ENCODE assay signal across 9 mouse cellular contexts in genomic region chr7:134263146-134263906, GRCm38 (mm10). TPM values are rescaled to one million over a fixed set of nuclear protein-coding genes. Genes with fewer than 3 reads are reported as not detected.
A peak's percentile ranks its signal among the peaks of the same experiment; 100 is the strongest.
DNase-seq lines count a peak whose midpoint lies in the region; ATAC-seq lines count a peak whose summit lies in the region.
"Had no signal": no experiment of that assay in that cellular context is flagged by ENCODE, and none has a peak within 500 bp of the region (broad histone marks: within the 10 kb centered on the region; RNA-seq: fewer than 3 reads in every experiment).

No protein-coding gene starts in this region.

- H3K27me3 ChIP-seq in heart, embryonic 14.5 days (ENCODE audit: control insufficient read depth, insufficient read depth, low read length): no peaks in the 10 kb centered on the region
- H3K27me3 ChIP-seq in lung, embryonic 15.5 days: no peaks in the 10 kb centered on the region
- H3K27me3 ChIP-seq: liver, embryonic 15.5 days had no signal

- H3K9me3 ChIP-seq in heart, embryonic 14.5 days (ENCODE audit: control insufficient read depth, low read length): no peaks in the 10 kb centered on the region
- no peaks in the 10 kb centered on the region for H3K9me3 ChIP-seq in lung, embryonic 15.5 days
- H3K9me3 ChIP-seq: liver, embryonic 15.5 days had no signal

- H3K4me1 ChIP-seq in heart, embryonic 14.5 days (ENCODE audit: control insufficient read depth in 2 of 2, insufficient read depth in 2 of 2, low read length in 2 of 2): peaks cover 3% of the 10 kb centered on the region in 2 experiments; a peak in 1 of 4 replicates
- H3K4me1 ChIP-seq in lung, embryonic 15.5 days: peaks cover 42% of the 10 kb centered on the region
- H3K4me1 ChIP-seq: liver, embryonic 15.5 days had no signal

- DNase-seq in CD4-positive helper T cell, adult 2 months (ENCODE audit: low read depth, low spot score): peak; percentile 3
- DNase-seq in adrenal gland, adult (ENCODE audit: inconsistent age in 2 of 2, low spot score in 1 of 2): peak; percentile 67 to 93
- DNase-seq in embryo, embryonic 11 days: peak; percentile 72
- peak; percentile 20 to 68 for DNase-seq in layer of hippocampus, adult 8-10 months (ENCODE audit: low spot score in 2 of 2)
- DNase-seq in right cerebral cortex, postnatal 25 days: peak; percentile 23

- H3K9ac ChIP-seq in heart, embryonic 14.5 days (ENCODE audit: low read length): no peak overlapping the region
- no peak overlapping the region for H3K9ac ChIP-seq in lung, embryonic 15.5 days
- H3K9ac ChIP-seq: liver, embryonic 15.5 days had no signal

- WGBS in heart, embryonic 14.5 days: 41% methylated on average over 4 of the region's 4 CpGs
- 34% methylated on average over 4 of the region's 4 CpGs for WGBS in lung, embryonic 15.5 days

- H3K36me3 ChIP-seq in heart, embryonic 14.5 days (ENCODE audit: control insufficient read depth, insufficient read depth, low read length): no peaks in the 10 kb centered on the region
- no peaks in the 10 kb centered on the region for H3K36me3 ChIP-seq in lung, embryonic 15.5 days
- H3K36me3 ChIP-seq: liver, embryonic 15.5 days had no signal

- H3K27ac ChIP-seq in heart, embryonic 14.5 days (replicated peaks in 1 of 2; ENCODE audit: control insufficient read depth in 1 of 2, insufficient read depth in 1 of 2, low read depth in 2 of 2, low read length in 2 of 2): no peak overlapping the region
- peak overlapping the region; percentile 86 for H3K27ac ChIP-seq in lung, embryonic 15.5 days
- H3K27ac ChIP-seq: liver, embryonic 15.5 days had no signal

- 0 out of 2 replicates have a peak, but pooled peaks have one; percentile 39 for ATAC-seq in heart, embryonic 14.5 days (ENCODE audit: insufficient number of reproducible peaks, insufficient read depth, low FRiP score, low read depth)
- ATAC-seq in lung, embryonic 15.5 days (ENCODE audit: borderline replicate concordance, extremely low read depth, low FRiP score, low TSS enrichment): peak; percentile 84
- no peak for ATAC-seq in monocyte, adult 5-6 weeks (replicated peaks; ENCODE audit: insufficient number of reproducible peaks, low FRiP score, low TSS enrichment, poor library complexity, severe bottlenecking)

- H3K4me2 ChIP-seq in heart, embryonic 14.5 days (ENCODE audit: low read length): no peak overlapping the region
- H3K4me2 ChIP-seq in lung, embryonic 15.5 days: no peak overlapping the region
- H3K4me2 ChIP-seq: liver, embryonic 15.5 days had no signal

- no peak overlapping the region for H3K4me3 ChIP-seq in heart, embryonic 14.5 days (ENCODE audit: control insufficient read depth in 1 of 2, insufficient read depth in 1 of 2, low read depth in 1 of 2, low read length in 2 of 2)
- no peak overlapping the region for H3K4me3 ChIP-seq in lung, embryonic 15.5 days
- H3K4me3 ChIP-seq: liver, embryonic 15.5 days had no signal

RNA-seq across cellular contexts. Expression of gene Adam12, which starts 31.4 kb away (rescaled TPM):
- 3.4 and 7.3 TPM in 2 replicates for polyA plus RNA-seq in heart, embryonic 14.5 days (2014; fragmentation: Nextera tagmentation; extraction: Ambion mirVana)
- total RNA-seq in layer of hippocampus, adult 8-10 months (2022): 1 to 10 TPM; 5.6 to 7.2 (median 5.8) TPM
- 17.7 and 23.2 TPM in 2 replicates for polyA plus RNA-seq in lung, embryonic 15.5 days (2015; fragmentation: Nextera tagmentation; extraction: Ambion mirVana)
- not detected in 3 replicates for total RNA-seq in monocyte, adult 5-6 weeks (2017)

Comparison
In these comparisons a context has a peak if more than half of its experiments do, and no peak if none do; other contexts are left out.
1. DNase-seq: peak in every context shown above with its lines; median percentile 80 in adrenal gland, adult; 72 in embryo, embryonic 11 days; 44 in layer of hippocampus, adult 8-10 months; 23 in right cerebral cortex, postnatal 25 days; 3 in CD4-positive helper T cell, adult 2 months.